In genomic region chr7:68028167-68028566, GRCm38 (mm10) we compare ENCODE assay signal across 12 mouse cellular contexts.
"Had no signal": no experiment of that assay in that cellular context is flagged by ENCODE, and none has a peak within 500 bp of the region (broad histone marks: within the 10 kb centered on the region; RNA-seq: fewer than 3 reads in every experiment).

No protein-coding gene starts in this region.

- H3K27ac ChIP-seq: limb, embryonic 15.5 days; macrophage; midbrain, embryonic 13.5 days; neural tube, embryonic 15.5 days had no signal

- H3K36me3 ChIP-seq: limb, embryonic 15.5 days; neural tube, embryonic 15.5 days had no signal

- H3K4me2 ChIP-seq: limb, embryonic 15.5 days; lung, embryonic 14.5 days; midbrain, embryonic 13.5 days; neural tube, embryonic 15.5 days had no signal

- H3K9ac ChIP-seq: limb, embryonic 15.5 days; lung, embryonic 14.5 days; midbrain, embryonic 13.5 days; neural tube, embryonic 15.5 days had no signal

- H3K4me3 ChIP-seq: limb, embryonic 15.5 days; midbrain, embryonic 13.5 days; myocyte; neural tube, embryonic 15.5 days had no signal

- H3K9me3 ChIP-seq: limb, embryonic 15.5 days; midbrain, embryonic 13.5 days; neural tube, embryonic 15.5 days had no signal

- ATAC-seq: midbrain, embryonic 13.5 days had no signal

- DNase-seq: kidney, adult 11 months; kidney, postnatal 10 days; left cerebral cortex, postnatal 4 days; lung, embryonic 14.5 days; lung, postnatal 10 days; thymus, adult 18-20 months; thymus, postnatal 14 days had no signal

- H3K27me3 ChIP-seq: limb, embryonic 15.5 days; midbrain, embryonic 13.5 days; neural tube, embryonic 15.5 days had no signal
